Mouse (Mus musculus) cerebellum, adult 2 months (tissue): Measurements from ENCODE around the gene Tldc1. TPM values are rescaled to one million over a fixed set of nuclear protein-coding genes. Genes with fewer than 3 reads are reported as not detected.

Experiments used
- DNase-seq, 2 experiments: peaks; one replicate each; pipeline ENCODE4 v3.0.0; 2021
- H3K27ac ChIP-seq: fragments of 200-500 bp; 2 replicates; pipeline ENCODE4 v1.5.1; 2012; ENCODE audit warnings: low read length, control low read depth, inconsistent platforms; ENCODE audit not compliant: insufficient read depth
- H3K27me3 ChIP-seq: fragments of 200-500 bp; 2 replicates; pipeline ENCODE4 v1.6.1; 2012; ENCODE audit warnings: inconsistent platforms, mild to moderate bottlenecking, low read length, moderate library complexity; ENCODE audit not compliant: control insufficient read depth, insufficient read depth
- H3K4me1 ChIP-seq: fragments of 200-500 bp; 2 replicates; pipeline ENCODE4 v1.6.1; 2011; ENCODE audit warnings: low read length; ENCODE audit not compliant: control insufficient read depth, insufficient read depth
- H3K4me3 ChIP-seq: fragments of 200-500 bp; replicated peaks from 2 replicates; pipeline ENCODE3; 2011; ENCODE audit warnings: mild to moderate bottlenecking, low read depth, low read length, control low read depth; ENCODE audit not compliant: insufficient read depth
- CTCF ChIP-seq: fragments of 200-500 bp; IDR thresholded peaks from 2 replicates; pipeline ENCODE4 v1.5.1; 2011; ENCODE audit warnings: low read depth, mild to moderate bottlenecking, control low read depth, low read length, moderate library complexity, borderline replicate concordance; ENCODE audit not compliant: insufficient read depth
- POLR2A ChIP-seq: fragments of 200-500 bp; IDR thresholded peaks from 2 replicates; pipeline ENCODE4 v1.6.1; 2011; ENCODE audit warnings: low read length, control low read depth, borderline replicate concordance; ENCODE audit not compliant: insufficient read depth
- WGBS: fragments of 180-500 bp; shearing (Covaris S2); methylation state at CpG from one replicate; pipeline ENCODE4 v1.1.7; 2018; 5-methylcytosine and 5-hydroxymethylcytosine counted together
- polyA plus RNA-seq: library from polyadenylated mRNA; depleted of rRNA; stranded (reverse); fragments of >200 nt; gene quantifications from 2 replicates; pipeline ENCODE4 v1.2.3, GENCODE M21; 2012; rRNA removed

Gene Tldc1
- polyA plus RNA-seq, 1 experiment, result 10.8 TPM

DNA sequence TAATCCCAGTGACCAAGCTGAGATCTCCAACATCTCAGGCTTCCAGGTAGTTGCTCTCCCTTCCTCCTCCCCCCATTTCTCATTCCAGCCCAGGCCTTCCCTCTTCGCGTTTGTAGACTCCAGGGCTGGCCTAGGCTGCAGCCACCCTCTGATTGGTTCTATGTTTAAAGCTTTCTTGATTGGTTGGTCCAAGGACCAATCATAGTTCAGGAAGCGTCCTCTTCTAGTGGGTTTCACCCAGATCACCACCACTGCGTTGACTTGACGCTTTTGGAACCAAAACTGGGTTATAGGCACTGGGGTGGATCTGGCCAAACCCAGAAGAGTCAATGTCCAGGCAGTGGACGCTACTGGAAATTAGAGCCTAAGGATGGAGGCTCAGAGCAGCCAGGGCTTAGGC, 55.9 kb downstream of the Tldc1 start:
- Histone ChIP-seq H3K27me3 (no peaks in the 10 kb centered on the region), H3K27ac (no peak overlapping the region), H3K4me3 (no peak overlapping the region), H3K4me1 (no peaks in the 10 kb centered on the region)
- DNase-seq, result no peak
- 61% methylated on average over 6 of the region's 6 CpGs for WGBS
- TF ChIP-seq POLR2A (no peak), CTCF (no peak)

DNA sequence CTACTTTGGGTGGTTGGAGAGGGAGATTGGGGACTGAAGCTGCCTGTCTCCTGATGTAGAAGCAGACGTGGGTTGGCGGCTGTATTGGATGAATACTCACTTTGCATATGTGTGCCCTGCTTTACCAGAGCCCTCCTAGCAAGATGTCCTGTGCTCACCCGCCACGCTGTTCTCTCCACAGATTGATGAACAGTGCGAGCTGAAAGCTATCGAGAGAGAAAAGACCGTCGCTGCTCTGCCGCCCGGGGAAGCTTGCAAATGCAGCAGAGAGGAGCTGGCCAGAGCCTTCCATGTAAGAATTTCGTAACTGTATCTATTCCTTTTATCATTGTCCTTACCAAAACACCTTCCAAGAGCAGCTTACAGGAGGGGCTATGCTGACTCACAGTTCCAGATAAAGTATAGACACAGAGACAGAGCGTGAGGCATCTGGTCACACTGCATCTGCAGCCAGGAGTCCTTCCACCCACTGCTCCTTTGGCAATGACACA, 59.2 kb downstream of the Tldc1 start:
- WGBS, result 40% methylated on average over 12 of the region's 12 CpGs
- no peaks in the 10 kb centered on the region for H3K4me1 ChIP-seq
- no peak overlapping the region for H3K4me3 ChIP-seq
- DNase-seq, result no peak
- no peaks in the 10 kb centered on the region for H3K27me3 ChIP-seq
- no peak overlapping the region for H3K27ac ChIP-seq
- TF ChIP-seq POLR2A, result no peak

DNA sequence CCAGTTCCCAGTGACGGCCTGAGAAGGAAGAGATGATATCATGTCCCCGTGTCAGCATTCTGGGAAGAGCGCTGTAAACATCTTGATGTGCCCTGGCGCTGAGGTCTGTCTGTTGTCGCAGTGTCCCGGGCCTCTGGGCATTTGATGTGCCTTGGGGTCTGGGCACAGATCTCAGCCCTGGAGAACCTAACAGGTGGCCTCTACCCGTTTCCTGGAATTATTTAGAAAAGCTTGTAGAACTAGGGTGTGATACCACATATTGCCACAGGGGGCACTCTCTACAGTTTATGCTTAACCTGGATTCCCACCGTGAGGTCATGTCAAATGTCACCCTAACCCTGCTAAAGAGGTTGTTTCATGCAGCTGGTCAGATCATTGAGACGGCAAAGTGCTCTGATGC, 60.5 kb downstream of the Tldc1 start:
- no peaks in the 10 kb centered on the region for H3K27me3 ChIP-seq
- no peak for DNase-seq
- no peak for TF ChIP-seq POLR2A
- TF ChIP-seq CTCF, result peak; percentile 42; the same call in 1 of the 2 replicates
- H3K27ac ChIP-seq, result no peak overlapping the region
- no peak overlapping the region for H3K4me3 ChIP-seq
- 55% methylated on average over 9 of the region's 9 CpGs for WGBS
- H3K4me1 ChIP-seq, result no peaks in the 10 kb centered on the region

DNA sequence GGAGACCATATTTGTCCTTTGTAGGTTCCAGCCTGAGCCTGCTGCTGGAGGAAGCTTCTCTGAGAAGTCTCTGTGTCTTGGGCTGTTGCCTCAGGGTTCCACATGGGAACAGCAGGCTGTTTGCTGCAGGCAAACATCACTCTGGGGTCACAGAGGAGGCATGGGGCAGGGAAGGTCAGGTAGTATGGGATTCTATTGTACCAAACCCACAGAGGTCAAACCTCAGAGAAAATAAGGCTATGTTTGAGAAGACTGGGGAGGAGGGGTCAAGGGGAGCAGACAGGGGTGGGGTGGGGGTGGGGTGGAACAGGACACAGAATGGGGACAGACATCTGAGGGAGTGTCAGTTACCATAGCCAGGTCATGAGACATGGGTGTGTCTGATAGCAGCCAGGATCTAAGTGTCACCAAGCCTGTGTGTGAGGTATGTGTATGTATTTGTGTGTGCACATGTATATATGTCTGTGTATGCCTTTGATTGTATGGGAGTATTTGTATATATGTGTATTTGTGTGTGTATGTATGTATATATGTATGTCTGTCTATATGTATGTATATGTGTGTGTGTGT, 61.4 kb downstream of the Tldc1 start:
- Histone ChIP-seq H3K4me1 (no peaks in the 10 kb centered on the region), H3K27me3 (no peaks in the 10 kb centered on the region), H3K4me3 (no peak overlapping the region), H3K27ac (no peak overlapping the region)
- no peak for DNase-seq
- no peak for TF ChIP-seq CTCF

DNA sequence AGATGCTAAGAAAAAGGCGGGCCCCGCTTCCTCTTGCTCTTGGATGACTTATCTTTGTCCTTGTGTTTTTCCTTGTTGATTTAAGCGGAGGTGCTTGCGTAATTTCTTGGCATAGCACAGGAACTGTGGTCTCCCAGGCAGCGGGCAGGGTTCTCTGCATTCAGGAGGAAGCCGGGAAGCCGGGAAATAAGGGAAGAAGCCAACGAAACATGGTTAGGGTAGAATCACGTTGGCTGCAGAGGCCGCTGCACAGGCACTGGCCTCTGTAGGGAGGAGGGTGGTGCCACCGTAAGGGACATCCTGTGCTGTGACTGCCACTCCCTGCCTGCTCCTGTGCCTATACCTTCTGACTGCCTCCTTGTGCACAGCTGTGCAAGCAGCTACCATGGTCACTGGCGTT, 63.0 kb downstream of the Tldc1 start:
- no peaks in the 10 kb centered on the region for H3K27me3 ChIP-seq
- H3K4me3 ChIP-seq, result no peak overlapping the region
- DNase-seq, result no peak
- H3K27ac ChIP-seq, result no peak overlapping the region
- 61% methylated on average over 12 of the region's 12 CpGs for WGBS
- TF ChIP-seq POLR2A, result no peak
- no peak for TF ChIP-seq CTCF
- H3K4me1 ChIP-seq, result no peaks in the 10 kb centered on the region

DNA sequence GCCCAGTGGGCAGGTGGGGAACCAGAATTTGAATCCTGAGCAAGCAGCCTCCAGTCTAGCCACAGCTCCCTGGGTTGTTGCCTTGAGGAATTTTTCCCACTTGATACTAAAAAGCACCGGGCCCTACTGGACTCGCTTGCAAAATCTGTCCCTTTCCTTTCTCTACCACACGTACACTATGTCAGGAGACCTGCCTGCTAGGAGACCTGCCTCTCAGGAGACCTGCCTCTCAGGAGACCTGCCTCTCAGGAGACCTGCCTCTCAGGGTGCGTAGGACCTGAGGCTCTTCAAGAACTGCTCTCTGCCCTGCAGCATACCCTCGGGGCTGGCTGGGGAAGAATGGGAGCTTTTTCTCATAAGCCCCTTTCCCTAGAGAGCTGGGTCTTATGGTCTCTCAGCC, 64.8 kb downstream of the Tldc1 start:
- H3K27me3 ChIP-seq, result no peaks in the 10 kb centered on the region
- no peak for DNase-seq
- WGBS, result 84% methylated on average over 5 of the region's 5 CpGs
- TF ChIP-seq POLR2A (no peak), CTCF (no peak)
- no peak overlapping the region for H3K4me3 ChIP-seq
- no peaks in the 10 kb centered on the region for H3K4me1 ChIP-seq
- no peak overlapping the region for H3K27ac ChIP-seq

DNA sequence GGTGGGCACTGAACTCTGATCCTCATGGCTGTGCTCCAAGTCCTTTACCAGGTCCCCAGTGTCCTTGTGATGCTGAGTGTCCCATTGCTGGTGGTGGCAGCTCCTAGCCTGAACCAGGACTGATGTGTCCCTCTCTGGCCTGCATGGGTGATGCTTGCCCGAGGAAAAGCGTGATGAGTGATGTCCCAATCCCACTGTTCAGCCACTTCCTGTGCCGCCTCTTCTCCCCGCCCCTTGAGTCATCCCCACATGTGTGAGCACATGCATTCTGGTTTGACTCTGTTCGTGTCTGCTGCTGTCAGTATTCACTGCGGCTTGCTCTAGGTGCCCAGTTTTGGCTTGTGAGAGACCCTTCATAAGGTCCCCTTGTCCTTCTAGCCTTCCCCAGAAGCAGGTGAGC, 66.0 kb downstream of the Tldc1 start:
- H3K4me3 ChIP-seq, result no peak overlapping the region
- WGBS, result 84% methylated on average over 6 of the region's 6 CpGs
- H3K27ac ChIP-seq, result no peak overlapping the region
- no peak for DNase-seq
- H3K4me1 ChIP-seq, result no peaks in the 10 kb centered on the region
- no peaks in the 10 kb centered on the region for H3K27me3 ChIP-seq
- TF ChIP-seq POLR2A, result no peak
- no peak for TF ChIP-seq CTCF

Other genes with a start within 250 kb of the Tldc1 start
- gene Mbtps1, start 219.7 kb downstream of the Tldc1 start, polyA plus RNA-seq, result 81.6 and 89.4 TPM in 2 replicates
- 42.4 and 45.0 TPM in 2 replicates for gene Hsdl1, start 203.2 kb downstream of the Tldc1 start, polyA plus RNA-seq
- 0.20 and 0.27 TPM in 2 replicates for gene Dnaaf1, start 203.2 kb downstream of the Tldc1 start, polyA plus RNA-seq
- 14.2 and 14.6 TPM in 2 replicates for gene Taf1c, start 173.2 kb downstream of the Tldc1 start, polyA plus RNA-seq
- 0.11 TPM in 2 replicates for gene Adad2, start 165.7 kb downstream of the Tldc1 start, polyA plus RNA-seq
- gene Kcng4, start 142.7 kb downstream of the Tldc1 start, polyA plus RNA-seq, result 92.6 and 99.0 TPM in 2 replicates
- 18.9 and 19.3 TPM in 2 replicates for gene Wfdc1, start 112.1 kb downstream of the Tldc1 start, polyA plus RNA-seq
- gene Atp2c2, start 78.4 kb downstream of the Tldc1 start, polyA plus RNA-seq, result 0.28 and 0.35 TPM in 2 replicates
- gene Cotl1, start 62.1 kb upstream of the Tldc1 start, polyA plus RNA-seq, result 149 and 156 TPM in 2 replicates
- 12.7 and 15.3 TPM in 2 replicates for gene Klhl36, start 83.8 kb upstream of the Tldc1 start, polyA plus RNA-seq
- gene Usp10, start 131.9 kb upstream of the Tldc1 start, polyA plus RNA-seq, result 96.4 and 110 TPM in 2 replicates
- 18.7 and 24.4 TPM in 2 replicates for gene Gm20388, start 132.4 kb upstream of the Tldc1 start, polyA plus RNA-seq
- gene Crispld2, start 214.0 kb upstream of the Tldc1 start, polyA plus RNA-seq, result 2.4 and 2.6 TPM in 2 replicates